Mouse (Mus musculus) liver, postnatal 0 days (tissue): ENCODE results near the gene Adra2a.

Experiments used
- CTCF ChIP-seq: sonication (generic); IDR thresholded peaks from 2 replicates; pipeline ENCODE4 v1.5.1; 2016; ENCODE audit warnings: antibody characterized with exemption, low read depth
- EP300 ChIP-seq: IDR thresholded peaks from 2 replicates; pipeline ENCODE4 v1.6.1; 2016; ENCODE audit warnings: antibody characterized with exemption, low read depth, mild to moderate bottlenecking

- no peak for TF ChIP-seq CTCF
- no peak for TF ChIP-seq EP300
These were observed 4.5 kb upstream of the Adra2a start for GRCm38 (mm10) chr19:54039441-54039840.
